Mouse (Mus musculus) heart, postnatal 36 days (tissue): ENCODE measurements at regions not wholly inside any gene's neighbourhood (a gene's known extent, or its start where the extent isn't known, plus 50 kb on each side); places are given as distances from the start of the nearest gene placed in this dataset.

Experiments
- DNase-seq, 2 experiments: peaks; one replicate each; pipeline ENCODE4 v3.0.0; 2021 to 2022
- intact Hi-C: fragments of 180-260 bp; cut with DNase I; formaldehyde crosslinking; loops from one replicate; pipeline ENCODE4 v1.15.1; 2025

GRCm38 (mm10) chr14:76188105-76188645 lies 77.5 kb downstream of the Nufip1 start:
- DNase-seq = no peak
- intact Hi-C loops = no loop called here

- intact Hi-C loops = no loop called here
- no peak for DNase-seq
Measured at GRCm38 (mm10) chr14:76195324-76195723, 84.6 kb downstream of the Nufip1 start.

- no peak for DNase-seq
- intact Hi-C loops = no loop called here
Measured at GRCm38 (mm10) chr14:76197357-76197756, 86.7 kb downstream of the Nufip1 start.

- no peak for DNase-seq
- intact Hi-C loops = no loop called here
Measured at GRCm38 (mm10) chr14:76198406-76198805, 87.7 kb downstream of the Nufip1 start.

GRCm38 (mm10) chr14:76202595-76202994 lies 91.9 kb downstream of the Nufip1 start:
- DNase-seq = no peak

GRCm38 (mm10) chr14:76203135-76203534 lies 92.4 kb downstream of the Nufip1 start:
- intact Hi-C loops = no loop called here

More at GRCm38 (mm10) chr14:76202595-76202994, 91.9 kb downstream of the Nufip1 start:
- intact Hi-C loops = no loop called here

GRCm38 (mm10) chr14:76216446-76217177 lies 105.9 kb downstream of the Nufip1 start:
- DNase-seq = no peak

More at GRCm38 (mm10) chr14:76203135-76203534, 92.4 kb downstream of the Nufip1 start:
- DNase-seq = no peak

GRCm38 (mm10) chr14:76217178-76217500 lies 106.4 kb downstream of the Nufip1 start:
- no peak for DNase-seq
- intact Hi-C loops = no loop called here

More at GRCm38 (mm10) chr14:76216446-76217177, 105.9 kb downstream of the Nufip1 start:
- intact Hi-C loops = no loop called here

- no peak for DNase-seq
- intact Hi-C loops = no loop called here
Measured at GRCm38 (mm10) chr14:76217571-76218256, 107.0 kb downstream of the Nufip1 start.

GRCm38 (mm10) chr14:76220952-76221351 lies 110.3 kb downstream of the Nufip1 start:
- intact Hi-C loops = no loop called here
- no peak for DNase-seq

GRCm38 (mm10) chr14:76221617-76222319 lies 111.1 kb downstream of the Nufip1 start:
- DNase-seq = no peak
- intact Hi-C loops = no loop called here

- intact Hi-C loops = no loop called here
- no peak for DNase-seq
Measured at GRCm38 (mm10) chr14:76222320-76222626, 111.6 kb downstream of the Nufip1 start.

- intact Hi-C loops = no loop called here
- no peak for DNase-seq
Measured at GRCm38 (mm10) chr14:76223036-76223650, 112.5 kb downstream of the Nufip1 start.

- no peak for DNase-seq
- intact Hi-C loops = no loop called here
Measured at GRCm38 (mm10) chr14:76223903-76224302, 113.2 kb downstream of the Nufip1 start.

GRCm38 (mm10) chr14:76225532-76225931 lies 114.8 kb downstream of the Nufip1 start:
- no peak for DNase-seq
- intact Hi-C loops = no loop called here

- intact Hi-C loops = no loop called here
- DNase-seq = no peak
Measured at GRCm38 (mm10) chr14:76226621-76227297, 116.1 kb downstream of the Nufip1 start.

- no peak for DNase-seq
- intact Hi-C loops = no loop called here
Measured at GRCm38 (mm10) chr14:76228968-76229555, 118.4 kb downstream of the Nufip1 start.

GRCm38 (mm10) chr14:76239856-76240493 lies 129.3 kb downstream of the Nufip1 start:
- intact Hi-C loops = no loop called here
- DNase-seq = no peak

GRCm38 (mm10) chr14:76243581-76244337 lies 133.1 kb downstream of the Nufip1 start:
- DNase-seq = no peak
- intact Hi-C loops = no loop called here
